23 mouse cellular contexts compared by ENCODE assay signal in the genomic region with DNA sequence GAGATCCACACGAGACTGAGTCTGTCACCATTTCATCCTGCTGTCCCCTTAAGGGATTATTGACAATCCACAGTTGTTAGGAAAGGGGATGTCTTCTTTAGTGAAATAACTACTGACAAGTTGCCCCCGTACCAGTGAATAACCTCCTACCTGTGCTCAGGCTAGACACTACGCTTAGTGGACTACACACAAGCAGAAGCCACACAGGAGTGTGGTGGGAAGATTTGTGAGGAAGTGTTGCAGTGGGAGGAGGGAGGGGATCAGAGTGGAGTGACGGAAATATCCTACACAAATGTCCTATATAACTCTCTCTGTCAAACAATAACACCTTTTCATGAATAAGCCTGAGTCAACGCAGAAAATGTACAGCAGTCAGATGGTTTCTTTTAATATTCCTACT.
DNase-seq lines count a peak whose midpoint lies in the region; ATAC-seq and TF ChIP-seq lines count a peak whose summit lies in the region.
"Had no signal": no experiment of that assay in that cellular context is flagged by ENCODE, and none has a peak within 500 bp of the region (broad histone marks: within the 10 kb centered on the region; RNA-seq: fewer than 3 reads in every experiment).

No protein-coding gene starts in this region.

- H3K4me1 ChIP-seq in stomach, postnatal 0 days (replicated peaks; ENCODE audit: control insufficient read depth, insufficient read depth) = no peaks in the 10 kb centered on the region
- H3K4me1 ChIP-seq: embryonic facial prominence, embryonic 13.5 days; embryonic facial prominence, embryonic 15.5 days; forebrain, embryonic 13.5 days; forebrain, embryonic 15.5 days had no signal

- peak; percentile 65 for ATAC-seq in frontal cortex, adult (ENCODE audit: low TSS enrichment)
- no peak for ATAC-seq in stomach, postnatal 0 days (ENCODE audit: low FRiP score, low TSS enrichment)
- ATAC-seq: activated CD4-positive, CD25-positive, alpha-beta regulatory T cell, adult 4 months; forebrain, embryonic 13.5 days; forebrain, embryonic 15.5 days; forebrain, postnatal 0 days; Patski had no signal

- H3K27ac ChIP-seq in stomach, postnatal 0 days (replicated peaks) = no peak overlapping the region
- H3K27ac ChIP-seq: embryonic facial prominence, embryonic 13.5 days; embryonic facial prominence, embryonic 15.5 days; forebrain, embryonic 13.5 days; forebrain, embryonic 15.5 days had no signal

- no peak overlapping the region for H3K4me3 ChIP-seq in stomach, postnatal 0 days (ENCODE audit: low read depth, low read length)
- H3K4me3 ChIP-seq: embryonic facial prominence, embryonic 13.5 days; embryonic facial prominence, embryonic 15.5 days; forebrain, embryonic 13.5 days; forebrain, embryonic 15.5 days had no signal

- no peak overlapping the region for H3K4me2 ChIP-seq in stomach, postnatal 0 days (replicated peaks; ENCODE audit: low read depth)
- H3K4me2 ChIP-seq: embryonic facial prominence, embryonic 13.5 days; embryonic facial prominence, embryonic 15.5 days; forebrain, embryonic 13.5 days; forebrain, embryonic 15.5 days had no signal

- WGBS in stomach, postnatal 0 days = 78% methylated on average over 5 of the region's 5 CpGs

- no peak for DNase-seq in frontal cortex, postnatal 14 days (ENCODE audit: low spot score in 2 of 2)
- DNase-seq in right cerebral cortex, adult 18-20 months = peak; percentile 29
- DNase-seq in right cerebral cortex, adult 2 months (ENCODE audit: low spot score in 2 of 2) = no peak
- DNase-seq in 3T3-L1 (ENCODE audit: low read depth, low spot score) = peak; percentile 65
- peak; percentile 59 for DNase-seq in brain, adult 2 months (ENCODE audit: low read depth, low spot score)
- no peak for DNase-seq in gastrocnemius, postnatal 25 days
- DNase-seq in stomach, postnatal 0 days (ENCODE audit: low spot score) = no peak
- DNase-seq: adrenal gland, adult 8-10 months; adrenal gland, postnatal 36 days; cerebellum, adult 11 months; cerebellum, adult 18-20 months; cerebellum, adult 8-10 months; cerebellum, adult 9-11 months; cerebellum, postnatal 36 days; embryo, embryonic 11 days; forebrain, postnatal 0 days had no signal

- no peaks in the 10 kb centered on the region for H3K36me3 ChIP-seq in stomach, postnatal 0 days (ENCODE audit: control insufficient read depth, insufficient read depth, low read length)
- H3K36me3 ChIP-seq: embryonic facial prominence, embryonic 13.5 days; embryonic facial prominence, embryonic 15.5 days; forebrain, embryonic 15.5 days had no signal

- H3K27me3 ChIP-seq in stomach, postnatal 0 days (ENCODE audit: control insufficient read depth, insufficient read depth, low read length) = no peaks in the 10 kb centered on the region
- H3K27me3 ChIP-seq: embryonic facial prominence, embryonic 13.5 days; embryonic facial prominence, embryonic 15.5 days; forebrain, embryonic 13.5 days; forebrain, embryonic 15.5 days; Patski had no signal

- TF ChIP-seq CTCF in stomach, postnatal 0 days (IDR thresholded peaks at IDR 0.05; ENCODE audit: low read depth) = no peak

- no peaks in the 10 kb centered on the region for H3K9me3 ChIP-seq in stomach, postnatal 0 days (ENCODE audit: control insufficient read depth, low read length)
- H3K9me3 ChIP-seq: embryonic facial prominence, embryonic 13.5 days; embryonic facial prominence, embryonic 15.5 days; forebrain, embryonic 13.5 days; forebrain, embryonic 15.5 days had no signal

- no peak for TF ChIP-seq EP300 in stomach, postnatal 0 days (optimal IDR thresholded peaks at IDR 0.05)

- no peak overlapping the region for H3K9ac ChIP-seq in stomach, postnatal 0 days (ENCODE audit: low read length)
- H3K9ac ChIP-seq: embryonic facial prominence, embryonic 13.5 days; embryonic facial prominence, embryonic 15.5 days; forebrain, embryonic 13.5 days; forebrain, embryonic 15.5 days; forebrain, postnatal 0 days had no signal

Comparison
In these comparisons a context has a peak if more than half of its experiments do, and no peak if none do; other contexts are left out.
1. DNase-seq: peak in right cerebral cortex, adult 18-20 months (single experiment), 3T3-L1 (single experiment) and brain, adult 2 months (single experiment); none in frontal cortex, postnatal 14 days (0 of 2), right cerebral cortex, adult 2 months (0 of 2), gastrocnemius, postnatal 25 days (single experiment) and stomach, postnatal 0 days (single experiment).